Mouse (Mus musculus) G1E (cell line): ENCODE measurements at regions not wholly inside any gene's neighbourhood (a gene's known extent, or its start where the extent isn't known, plus 50 kb on each side); places are given as distances from the start of the nearest gene placed in this dataset.

Experiments
- CTCF ChIP-seq: IDR thresholded peaks from 2 replicates; pipeline ENCODE4 v1.5.1; 2012; ENCODE audit warnings: low read depth, low read length, inconsistent platforms, mixed read lengths
- GATA1 ChIP-seq: IDR thresholded peaks from 2 replicates; pipeline ENCODE4 v1.6.1; 2012; ENCODE audit warnings: borderline replicate concordance, low read length, inconsistent platforms, mixed read lengths
- POLR2AphosphoS5 ChIP-seq: IDR thresholded peaks from 2 replicates; pipeline ENCODE4 v1.6.1; 2012; ENCODE audit warnings: low read depth, low read length, inconsistent platforms; ENCODE audit not compliant: insufficient replicate concordance
- TAL1 ChIP-seq: conservative IDR thresholded peaks from 2 replicates; pipeline ENCODE4 v1.6.1; 2012; ENCODE audit warnings: low read depth, low read length, inconsistent platforms, mixed read lengths

DNA sequence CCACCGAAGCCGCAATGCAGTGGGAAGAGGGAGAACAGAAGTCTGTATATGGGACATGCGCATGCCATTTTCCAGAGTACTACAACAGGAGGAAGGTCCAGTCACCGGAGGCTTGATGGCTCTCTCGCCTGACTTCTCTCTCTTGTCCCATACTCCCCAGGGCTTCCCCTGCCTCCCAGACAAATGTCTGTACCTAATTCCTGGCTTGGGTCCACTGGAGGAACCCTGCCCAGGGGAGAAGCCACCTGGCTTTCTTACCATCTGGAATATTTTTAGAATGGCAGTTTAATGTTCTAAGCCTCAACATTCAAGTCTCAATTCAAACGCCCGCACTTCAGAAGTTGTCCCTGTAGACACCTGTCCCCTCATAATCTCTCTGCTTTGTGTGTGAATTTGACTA, 249.3 kb upstream of the Prok2 start:
- TF ChIP-seq CTCF = no peak
- TF ChIP-seq GATA1 = no peak
- TF ChIP-seq POLR2AphosphoS5 = no peak
- TF ChIP-seq TAL1 = no peak
